Mouse (Mus musculus) liver, embryonic 12.5 days (tissue): ENCODE measurements around the gene Slc30a4. TPM values are rescaled to one million over a fixed set of nuclear protein-coding genes. Genes with fewer than 3 reads are reported as not detected.

Experiments
- ATAC-seq: fragments of 200-750 bp; cut with Nextera tagmentation; 2 replicates; pipeline ENCODE4 v1.8.0; 2017; ENCODE audit warnings: moderate number of reproducible peaks, mild to moderate bottlenecking, moderate library complexity
- H3K27ac ChIP-seq: fragments of 300-500 bp; sonication (generic); 2 replicates; pipeline ENCODE4 v1.5.1; 2016; ENCODE audit warnings: mild to moderate bottlenecking
- H3K27me3 ChIP-seq: fragments of 300-500 bp; sonication (generic); replicated peaks from 2 replicates; pipeline ENCODE4 v1.6.1; 2016; ENCODE audit warnings: mild to moderate bottlenecking, moderate library complexity
- H3K36me3 ChIP-seq: fragments of 300-500 bp; sonication (generic); 2 replicates; pipeline ENCODE4 v1.6.1; 2016; ENCODE audit warnings: mild to moderate bottlenecking, moderate library complexity
- H3K4me1 ChIP-seq: fragments of 300-500 bp; sonication (generic); 2 replicates; pipeline ENCODE4 v1.6.1; 2016
- H3K4me2 ChIP-seq: fragments of 300-500 bp; sonication (generic); 2 replicates; pipeline ENCODE4 v1.6.1; 2016; ENCODE audit warnings: mild to moderate bottlenecking, moderate library complexity
- H3K4me3 ChIP-seq: fragments of 300-500 bp; sonication (generic); 2 replicates; pipeline ENCODE4 v1.5.1; 2016; ENCODE audit warnings: mild to moderate bottlenecking, moderate library complexity
- H3K9ac ChIP-seq: fragments of 300-500 bp; sonication (generic); 2 replicates; pipeline ENCODE4 v1.6.1; 2016; ENCODE audit warnings: mild to moderate bottlenecking, moderate library complexity
- H3K9me3 ChIP-seq: fragments of 300-500 bp; sonication (generic); replicated peaks from 2 replicates; pipeline ENCODE4 v1.6.1; 2016; ENCODE audit warnings: mild to moderate bottlenecking, moderate library complexity
- WGBS: fragments of 180-500 bp; shearing (Covaris S2); methylation state at CpG from one replicate; pipeline ENCODE4 v1.1.7; 2016; ENCODE audit not compliant: insufficient replicate concordance; 5-methylcytosine and 5-hydroxymethylcytosine counted together
- microRNA counts: library from miRNA; unstranded; fragments of <30 nt; microRNA quantifications from one replicate; lab custom pipeline; 2017
- microRNA-seq: library from miRNA; unstranded; fragments of <30 nt; microRNA quantifications from one replicate; pipeline ENCODE4, GENCODE M21; 2017
- polyA plus RNA-seq: library from polyadenylated mRNA; unstranded; fragments of >200 nt; fragmentation: Nextera tagmentation; extraction: Ambion mirVana; gene quantifications from 2 replicates; pipeline ENCODE4 v1.2.1, GENCODE M21; 2016

The Slc30a4 gene
- polyA plus RNA-seq, 1 experiment from 2014 or later = 2.4 TPM

- WGBS = 27% methylated on average over 12 of the region's 12 CpGs
- peak overlapping the region; percentile 42 for H3K4me3 ChIP-seq
- no peaks in the 10 kb centered on the region for H3K9me3 ChIP-seq
- no peak overlapping the region for H3K9ac ChIP-seq
- H3K4me2 ChIP-seq = peak overlapping the region; percentile 69
- 0 out of 2 replicates have a peak, but pooled peaks cover 6% of the 10 kb centered on the region for H3K4me1 ChIP-seq
- peaks cover 11% of the 10 kb centered on the region for H3K36me3 ChIP-seq
- no peak overlapping the region for H3K27ac ChIP-seq
- peaks cover 34% of the 10 kb centered on the region for H3K27me3 ChIP-seq
- ATAC-seq = no peak
Observed at GRCm38 (mm10) chr2:122638029-122638428, 64.4 kb downstream of the Slc30a4 start.

- H3K36me3 ChIP-seq = peaks cover 16% of the 10 kb centered on the region
- peak; percentile 64; the same call in 1 of the 2 replicates for ATAC-seq
- H3K27ac ChIP-seq = no peak overlapping the region
- H3K4me2 ChIP-seq = peak overlapping the region; percentile 69
- peaks cover 34% of the 10 kb centered on the region for H3K27me3 ChIP-seq
- H3K4me1 ChIP-seq = peaks cover 6% of the 10 kb centered on the region; the same call in 1 of the 2 replicates
- H3K9me3 ChIP-seq = no peaks in the 10 kb centered on the region
- H3K4me3 ChIP-seq = peak overlapping the region; percentile 42
- WGBS = 1% methylated on average over 36 of the region's 36 CpGs
- H3K9ac ChIP-seq = no peak overlapping the region
Observed at GRCm38 (mm10) chr2:122637526-122637997, 64.9 kb downstream of the Slc30a4 start.

GRCm38 (mm10) chr2:122636686-122637085 lies 65.8 kb downstream of the Slc30a4 start, which contains the start of gene AA467197:
Gene AA467197 (plus strand): TSS chr2:122636986.
- no peaks in the 10 kb centered on the region for H3K9me3 ChIP-seq
- no peak for ATAC-seq
- no peak within 1 kb of the TSS for H3K27ac ChIP-seq
- H3K27me3 ChIP-seq = peaks cover 34% of the 10 kb centered on the region
- H3K4me1 ChIP-seq = peaks cover 15% of the 10 kb centered on the region
- peak within 1 kb of the TSS; percentile 42 for H3K4me3 ChIP-seq
- H3K9ac ChIP-seq = no peak within 1 kb of the TSS
- WGBS = 43% methylated on average over 3 of the region's 3 CpGs
- peaks cover 19% of the 10 kb centered on the region for H3K36me3 ChIP-seq
- H3K4me2 ChIP-seq = peak within 1 kb of the TSS; percentile 69

MicroRNAs encoded within 50 kb of the gene (microRNA counts, 519-probe panel; counts per million panel counts)
- 582 counts per million, percentile 70 among the panel's probes with 10 or more counts for microRNA mmu-miR-147 (lab: Ali Mortazavi, UCI)

Small RNA genes within 50 kb of the gene (microRNA-seq; reads per million reads assigned to microRNA genes)
- gene Mir147 = 6.3 reads per million, percentile 12 among the genes with 10 or more reads in this experiment

Other genes starting within 250 kb of the Slc30a4 start
- gene Gm14085, start 217.7 kb downstream of the Slc30a4 start, polyA plus RNA-seq = not detected in 2 replicates
- gene Gatm, start 91.4 kb downstream of the Slc30a4 start, polyA plus RNA-seq = 19.3 and 19.9 TPM in 2 replicates
- gene AA467197, start 65.7 kb downstream of the Slc30a4 start, polyA plus RNA-seq = 0.17 and 0.26 TPM in 2 replicates
- 23.2 and 24.2 TPM in 2 replicates for gene Bloc1s6, start 35.8 kb upstream of the Slc30a4 start, polyA plus RNA-seq
- gene Sqor, start 62.6 kb upstream of the Slc30a4 start, polyA plus RNA-seq = 2.8 and 3.9 TPM in 2 replicates